ENCODE assay signal across 8 mouse cellular contexts in the genomic region with DNA sequence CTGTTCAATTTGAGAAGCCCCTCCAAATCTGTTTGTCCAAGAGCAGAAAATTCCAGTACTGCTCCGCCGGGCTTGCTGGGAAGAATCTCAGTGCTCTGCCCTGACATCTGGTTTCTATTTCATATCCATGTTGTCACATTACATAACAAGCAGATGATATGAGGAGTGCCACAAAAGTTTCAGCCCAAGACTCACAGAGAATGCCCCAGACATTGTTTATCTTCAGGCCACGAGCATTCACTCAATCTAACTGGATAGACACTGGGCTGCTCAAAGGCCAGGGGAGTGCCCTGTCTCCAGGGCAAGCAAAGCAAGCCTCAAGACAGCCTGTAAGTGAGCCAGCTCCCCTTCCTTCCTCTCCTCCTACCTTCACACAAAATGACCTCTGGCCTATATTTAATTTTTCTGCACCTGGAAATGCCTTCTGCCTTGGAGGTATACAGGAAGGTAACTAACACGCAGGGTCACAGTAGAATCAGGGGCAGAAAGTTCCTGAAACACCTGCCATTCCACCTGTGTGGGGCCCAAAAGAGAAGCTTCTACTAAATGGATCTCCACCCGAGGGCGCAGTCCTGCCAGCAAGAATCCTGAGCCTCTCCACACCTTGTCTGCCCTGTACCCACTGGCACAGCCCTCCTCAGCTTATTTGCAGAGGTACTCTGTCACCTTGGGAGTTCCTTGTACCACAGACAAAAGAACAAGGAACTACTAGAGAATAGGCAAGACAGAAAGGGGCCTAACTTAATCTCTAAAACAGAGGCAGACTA.
A peak's percentile ranks its signal among the peaks of the same experiment; 100 is the strongest.
DNase-seq lines count a peak whose midpoint lies in the region; ATAC-seq and TF ChIP-seq lines count a peak whose summit lies in the region.

No protein-coding gene starts in this region.

- no peak overlapping the region for H3K4me3 ChIP-seq in kidney, adult 2 months (ENCODE audit: insufficient read depth, low read depth, low read length)
- H3K4me3 ChIP-seq in embryonic facial prominence, embryonic 10.5 days: no peak overlapping the region
- H3K4me3 ChIP-seq in lung, postnatal 0 days (ENCODE audit: low read depth, low read length): no peak overlapping the region

- no peaks in the 10 kb centered on the region for H3K36me3 ChIP-seq in kidney, adult 2 months (ENCODE audit: control insufficient read depth, insufficient read depth, low read length)
- peaks cover 5% of the 10 kb centered on the region; the same call in 1 of the 2 replicates for H3K36me3 ChIP-seq in embryonic facial prominence, embryonic 10.5 days (replicated peaks)
- no peaks in the 10 kb centered on the region for H3K36me3 ChIP-seq in lung, postnatal 0 days (ENCODE audit: insufficient read depth, low read length)

- no peak overlapping the region for H3K9ac ChIP-seq in lung, postnatal 0 days (replicated peaks; ENCODE audit: low read depth)

- no peaks in the 10 kb centered on the region for H3K9me3 ChIP-seq in embryonic facial prominence, embryonic 10.5 days
- H3K9me3 ChIP-seq in lung, postnatal 0 days (ENCODE audit: low read length): no peaks in the 10 kb centered on the region

- no peak overlapping the region for H3K27ac ChIP-seq in kidney, adult 2 months (ENCODE audit: insufficient read depth, low read depth, low read length)
- 0 out of 2 replicates have a peak overlapping the region, but pooled peaks have one; percentile 48 for H3K27ac ChIP-seq in embryonic facial prominence, embryonic 10.5 days (replicated peaks)
- no peak overlapping the region for H3K27ac ChIP-seq in lung, postnatal 0 days (ENCODE audit: low read length)

- ATAC-seq in lung, postnatal 0 days: peak; percentile 63
- ATAC-seq in megakaryocyte, adult 5-6 weeks (ENCODE audit: poor library complexity, severe bottlenecking): no peak

- peak; percentile 18 for DNase-seq in kidney, adult 2 months
- DNase-seq in kidney, adult 8-10 months: no peak
- DNase-seq in NIH3T3 (ENCODE audit: low read depth): peak; percentile 58
- DNase-seq in embryonic facial prominence, embryonic 10.5 days (ENCODE audit: low spot score): peak; percentile 17
- DNase-seq in lung, postnatal 0 days (ENCODE audit: low spot score): peak; percentile 52
- DNase-seq in adrenal gland, postnatal 4 days (ENCODE audit: low spot score in 2 of 2): no peak
- no peak for DNase-seq in thymus, postnatal 36 days

- no peak for TF ChIP-seq EP300 in lung, postnatal 0 days (IDR thresholded peaks at IDR 0.05)

- no peak for TF ChIP-seq POLR2A in kidney, adult 2 months (IDR thresholded peaks at IDR 0.05; ENCODE audit: low read depth, low read length)

- WGBS in kidney, adult 2 months: 60% methylated on average over 6 of the region's 6 CpGs
- WGBS in embryonic facial prominence, embryonic 10.5 days: 59% methylated on average over 6 of the region's 6 CpGs
- WGBS in lung, postnatal 0 days: 52% methylated on average over 6 of the region's 6 CpGs

- H3K27me3 ChIP-seq in kidney, adult 2 months (replicated peaks; ENCODE audit: control insufficient read depth, insufficient read depth, low read length): no peaks in the 10 kb centered on the region
- H3K27me3 ChIP-seq in embryonic facial prominence, embryonic 10.5 days (replicated peaks; ENCODE audit: low read depth, poor library complexity, severe bottlenecking): no peaks in the 10 kb centered on the region
- no peaks in the 10 kb centered on the region for H3K27me3 ChIP-seq in lung, postnatal 0 days (replicated peaks; ENCODE audit: insufficient read depth, low read length)

- H3K4me2 ChIP-seq in lung, postnatal 0 days (replicated peaks; ENCODE audit: low read depth, low read length): no peak overlapping the region

- TF ChIP-seq CTCF in kidney, adult 2 months (conservative IDR thresholded peaks at IDR 0.05; ENCODE audit: insufficient read depth, insufficient read length, low read depth, low read length): no peak; the same call in 1 of the 2 replicates
- peak; percentile 40 for TF ChIP-seq CTCF in lung, postnatal 0 days (IDR thresholded peaks at IDR 0.05)

- peaks cover 16% of the 10 kb centered on the region for H3K4me1 ChIP-seq in kidney, adult 2 months (ENCODE audit: control insufficient read depth, insufficient read depth, low read length)
- peaks cover 32% of the 10 kb centered on the region for H3K4me1 ChIP-seq in embryonic facial prominence, embryonic 10.5 days
- 0 out of 2 replicates have a peak, but pooled peaks cover 6% of the 10 kb centered on the region for H3K4me1 ChIP-seq in lung, postnatal 0 days (ENCODE audit: insufficient read depth, low read depth, low read length)

Comparison
In these comparisons a context has a peak if more than half of its experiments do, and no peak if none do; other contexts are left out.
1. DNase-seq: peak in kidney, adult 2 months (single experiment), NIH3T3 (single experiment), embryonic facial prominence, embryonic 10.5 days (single experiment) and lung, postnatal 0 days (single experiment); none in kidney, adult 8-10 months (0 of 2), adrenal gland, postnatal 4 days (0 of 2) and thymus, postnatal 36 days (0 of 2).